Mouse (Mus musculus): ENCODE data around the gene Cldn15.
"Not testable (repeated sequence)": the region's sequence is repeated elsewhere in the genome, so short reads cannot be mapped to it uniquely, and the experiment has no call there.

Cldn15 gene

GRCm38 (mm10) chr5:136966331-136966730 lies at the start of gene Cldn15:
Gene Cldn15, plus strand, starts transcription at chr5:136966616.
- no peak for DNase-seq

- DNase-seq, result no peak
These were observed 48.7 kb upstream of the Cldn15 start for GRCm38 (mm10) chr5:136917613-136918242.

GRCm38 (mm10) chr5:136918655-136919472 lies 47.6 kb upstream of the Cldn15 start:
- DNase-seq, result peak; percentile 66 to 81

- peak in 1 of 2 experiments; percentile 20 for DNase-seq
These were observed 46.7 kb upstream of the Cldn15 start for GRCm38 (mm10) chr5:136919546-136920301.

GRCm38 (mm10) chr5:136922830-136923229 lies 43.6 kb upstream of the Cldn15 start:
- no peak for DNase-seq

- no peak for DNase-seq
These were observed 42.5 kb upstream of the Cldn15 start for GRCm38 (mm10) chr5:136923751-136924478.

- peak; percentile 79 to 86 for DNase-seq
These were observed 37.3 kb upstream of the Cldn15 start for GRCm38 (mm10) chr5:136929073-136929472.

- DNase-seq, result no peak
These were observed 34.5 kb upstream of the Cldn15 start for GRCm38 (mm10) chr5:136931896-136932295.

GRCm38 (mm10) chr5:136932956-136933355 lies 33.5 kb upstream of the Cldn15 start:
- no peak for DNase-seq

- no peak for DNase-seq
These were observed 32.5 kb upstream of the Cldn15 start for GRCm38 (mm10) chr5:136933930-136934329.

GRCm38 (mm10) chr5:136935905-136936695 lies 30.3 kb upstream of the Cldn15 start:
- DNase-seq, result no peak

- no peak for DNase-seq
These were observed 29.7 kb upstream of the Cldn15 start for GRCm38 (mm10) chr5:136936750-136937149.

GRCm38 (mm10) chr5:136937621-136938020 lies 28.8 kb upstream of the Cldn15 start:
- no peak for DNase-seq

GRCm38 (mm10) chr5:136939284-136939683 lies 27.1 kb upstream of the Cldn15 start:
- DNase-seq, result no peak

GRCm38 (mm10) chr5:136940029-136940428 lies 26.4 kb upstream of the Cldn15 start:
- not testable (repeated sequence) for DNase-seq

- no peak for DNase-seq
These were observed 25.4 kb upstream of the Cldn15 start for GRCm38 (mm10) chr5:136940845-136941560.

- DNase-seq, result no peak
These were observed 23.6 kb upstream of the Cldn15 start for GRCm38 (mm10) chr5:136942781-136943180.

GRCm38 (mm10) chr5:136943382-136943781 lies 23.0 kb upstream of the Cldn15 start:
- no peak for DNase-seq

- no peak for DNase-seq
These were observed 21.3 kb upstream of the Cldn15 start for GRCm38 (mm10) chr5:136945084-136945483.

GRCm38 (mm10) chr5:136947874-136948273 lies 18.5 kb upstream of the Cldn15 start:
- no peak for DNase-seq

Measured in cerebellum, postnatal 36 days (tissue).